Mouse (Mus musculus): ENCODE results near the gene Gm44805. TPM values are rescaled to one million over a fixed set of nuclear protein-coding genes. Genes with fewer than 3 reads are reported as not detected.

Gm44805 gene
- polyA plus RNA-seq, 1 experiment from 2014 or later: not detected

DNA sequence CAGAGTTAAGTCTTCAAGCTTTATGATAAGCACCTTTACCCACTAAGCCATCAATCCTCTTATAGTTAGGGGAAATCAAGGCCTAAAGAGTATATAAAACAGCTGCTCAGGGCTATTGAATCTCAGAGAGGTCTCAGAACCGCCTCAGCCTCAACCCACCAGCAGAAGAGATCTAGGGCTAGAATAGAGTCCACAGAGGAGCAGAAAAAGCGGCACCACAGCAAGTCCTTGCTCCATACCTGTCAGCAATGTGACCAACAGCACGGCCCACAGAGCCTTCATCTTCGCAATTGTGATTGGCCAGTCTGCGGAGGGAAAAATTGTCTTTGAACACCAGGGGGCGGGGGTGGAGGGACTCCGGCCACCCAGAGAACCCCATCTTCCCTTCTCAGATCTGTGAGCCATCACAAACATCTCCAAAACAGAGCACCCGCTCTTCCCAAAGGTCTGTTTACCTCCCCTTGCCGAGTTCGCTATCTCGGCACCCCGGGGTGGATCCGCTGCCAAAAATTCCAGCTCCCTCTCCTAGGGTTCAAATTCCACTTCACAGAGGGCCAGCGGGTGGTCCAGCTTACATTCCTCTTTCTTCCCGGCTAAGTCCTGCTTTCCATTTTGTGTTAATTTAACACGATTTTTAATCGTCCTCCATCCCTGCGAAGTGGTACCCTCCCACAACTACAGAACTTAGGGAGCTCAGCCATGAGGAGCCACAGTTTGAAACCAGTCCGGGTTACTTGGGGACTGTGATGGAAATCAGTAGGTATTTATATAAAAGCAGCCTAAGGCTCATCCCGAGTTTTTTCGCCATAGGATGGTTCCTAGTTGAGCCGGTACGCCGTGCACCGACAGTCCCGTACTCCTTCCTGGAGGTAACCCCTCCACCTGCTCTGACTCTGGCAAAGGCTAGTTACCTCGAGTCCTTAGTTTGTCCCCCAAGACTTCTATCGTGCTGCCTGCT lies 17.0 kb upstream of the Gm44805 start:
- Histone ChIP-seq H3K4me1 (peaks cover 28% of the 10 kb centered on the region), H3K4me3 (peak overlapping the region; percentile 45), H3K27me3 (no peaks in the 10 kb centered on the region), H3K9me3 (peaks cover 7% of the 10 kb centered on the region; the same call in 1 of the 2 replicates), H3K9ac (peak overlapping the region; percentile 72), H3K36me3 (peaks cover 37% of the 10 kb centered on the region), H3K4me2 (peak overlapping the region; percentile 83), H3K27ac (peak overlapping the region; percentile 62)
- ATAC-seq (ENCODE audit: insufficient number of reproducible peaks, insufficient read depth, low FRiP score, low TSS enrichment, low read depth): no peak
- WGBS: 2% methylated on average over 28 of the region's 28 CpGs

DNA sequence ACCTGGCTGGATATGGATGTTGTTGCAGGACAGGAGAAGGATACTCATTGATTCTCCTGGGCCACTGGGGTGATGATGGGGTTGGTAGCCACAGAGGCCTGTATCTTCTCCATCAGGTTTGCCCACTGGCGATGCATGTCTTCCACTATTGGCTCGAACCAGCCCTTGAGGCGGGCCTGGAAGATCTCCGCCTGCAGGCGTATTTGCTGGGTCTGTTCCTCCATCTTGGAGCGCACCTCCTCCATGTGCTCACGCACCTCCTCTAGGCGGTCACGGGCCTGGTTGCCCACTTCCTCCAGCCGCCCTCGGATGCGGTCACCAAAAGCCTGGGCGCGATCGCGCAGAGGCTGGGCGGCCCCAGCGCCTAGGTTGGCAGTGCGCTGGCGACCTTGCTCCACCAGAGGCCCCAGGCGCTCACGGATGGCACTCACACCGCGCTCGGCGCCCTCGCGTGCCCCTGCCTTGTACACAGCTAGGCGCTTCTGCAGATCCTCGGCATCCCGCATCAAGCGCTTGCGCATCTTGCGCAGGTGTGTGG lies 15.2 kb upstream of the Gm44805 start:
- WGBS: 94% methylated on average over 34 of the region's 34 CpGs
- H3K9me3 ChIP-seq: peaks cover 7% of the 10 kb centered on the region; the same call in 1 of the 2 replicates
- no peak overlapping the region for H3K27ac ChIP-seq
- H3K4me3 ChIP-seq: no peak overlapping the region
- peaks cover 20% of the 10 kb centered on the region for H3K36me3 ChIP-seq
- H3K9ac ChIP-seq: no peak overlapping the region
- H3K4me1 ChIP-seq: peaks cover 32% of the 10 kb centered on the region
- ATAC-seq (ENCODE audit: insufficient number of reproducible peaks, insufficient read depth, low FRiP score, low TSS enrichment, low read depth): no peak
- no peaks in the 10 kb centered on the region for H3K27me3 ChIP-seq
- H3K4me2 ChIP-seq: no peak overlapping the region

GRCm38 (mm10) chr7:19695881-19696280 lies 14.7 kb upstream of the Gm44805 start:
- Histone ChIP-seq H3K9me3 (peaks cover 7% of the 10 kb centered on the region; the same call in 1 of the 2 replicates), H3K27ac (no peak overlapping the region), H3K4me3 (no peak overlapping the region), H3K4me1 (peaks cover 30% of the 10 kb centered on the region), H3K27me3 (no peaks in the 10 kb centered on the region), H3K9ac (no peak overlapping the region), H3K4me2 (no peak overlapping the region), H3K36me3 (peaks cover 19% of the 10 kb centered on the region)
- WGBS: 87% methylated on average over 6 of the region's 6 CpGs
- ATAC-seq (ENCODE audit: insufficient number of reproducible peaks, insufficient read depth, low FRiP score, low TSS enrichment, low read depth): no peak

- Histone ChIP-seq H3K27me3 (no peaks in the 10 kb centered on the region), H3K4me1 (peaks cover 26% of the 10 kb centered on the region), H3K4me2 (no peak overlapping the region), H3K27ac (no peak overlapping the region), H3K4me3 (no peak overlapping the region), H3K9me3 (peaks cover 7% of the 10 kb centered on the region; the same call in 1 of the 2 replicates), H3K36me3 (peaks cover 16% of the 10 kb centered on the region), H3K9ac (no peak overlapping the region)
- WGBS: 55% methylated on average over 8 of the region's 8 CpGs
- ATAC-seq (ENCODE audit: insufficient number of reproducible peaks, insufficient read depth, low FRiP score, low TSS enrichment, low read depth): no peak
Observed at GRCm38 (mm10) chr7:19695213-19695594, 14.0 kb upstream of the Gm44805 start.

GRCm38 (mm10) chr7:19694336-19695212 lies 13.4 kb upstream of the Gm44805 start:
- no peak for ATAC-seq (ENCODE audit: insufficient number of reproducible peaks, insufficient read depth, low FRiP score, low TSS enrichment, low read depth)
- no peaks in the 10 kb centered on the region for H3K27me3 ChIP-seq
- no peak overlapping the region for H3K4me3 ChIP-seq
- peaks cover 15% of the 10 kb centered on the region for H3K36me3 ChIP-seq
- H3K4me2 ChIP-seq: no peak overlapping the region
- peaks cover 7% of the 10 kb centered on the region; the same call in 1 of the 2 replicates for H3K9me3 ChIP-seq
- WGBS: 85% methylated on average over 10 of the region's 10 CpGs
- H3K27ac ChIP-seq: no peak overlapping the region
- peaks cover 24% of the 10 kb centered on the region for H3K4me1 ChIP-seq
- H3K9ac ChIP-seq: no peak overlapping the region

DNA sequence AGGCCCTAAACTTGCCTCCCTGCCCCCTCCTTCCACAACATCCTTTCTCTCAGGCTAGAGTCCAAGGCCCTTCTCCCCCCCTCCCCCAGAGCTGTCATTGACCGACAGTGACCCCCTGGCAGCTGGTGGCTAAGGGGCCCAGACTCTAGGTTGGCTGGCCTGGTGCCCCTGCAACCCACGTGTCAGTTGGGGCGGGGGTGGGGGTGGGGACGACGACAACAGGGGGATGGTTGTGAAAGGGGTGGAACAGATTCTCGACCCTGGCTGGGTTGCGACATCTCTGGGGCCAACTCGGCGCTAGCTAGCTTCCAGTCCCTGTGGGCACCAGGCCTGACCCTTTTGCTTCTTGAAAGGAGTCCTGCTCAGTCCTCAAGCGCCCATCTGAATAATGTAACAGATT lies 12.2 kb upstream of the Gm44805 start:
- no peak overlapping the region for H3K4me3 ChIP-seq
- ATAC-seq (ENCODE audit: insufficient number of reproducible peaks, insufficient read depth, low FRiP score, low TSS enrichment, low read depth): no peak
- no peaks in the 10 kb centered on the region for H3K27me3 ChIP-seq
- H3K9me3 ChIP-seq: peaks cover 7% of the 10 kb centered on the region; the same call in 1 of the 2 replicates
- 34% methylated on average over 10 of the region's 10 CpGs for WGBS
- H3K4me2 ChIP-seq: no peak overlapping the region
- peak overlapping the region; percentile 12; the same call in 1 of the 2 replicates for H3K9ac ChIP-seq
- H3K27ac ChIP-seq: no peak overlapping the region
- H3K36me3 ChIP-seq: peaks cover 15% of the 10 kb centered on the region
- peaks cover 12% of the 10 kb centered on the region for H3K4me1 ChIP-seq

DNA sequence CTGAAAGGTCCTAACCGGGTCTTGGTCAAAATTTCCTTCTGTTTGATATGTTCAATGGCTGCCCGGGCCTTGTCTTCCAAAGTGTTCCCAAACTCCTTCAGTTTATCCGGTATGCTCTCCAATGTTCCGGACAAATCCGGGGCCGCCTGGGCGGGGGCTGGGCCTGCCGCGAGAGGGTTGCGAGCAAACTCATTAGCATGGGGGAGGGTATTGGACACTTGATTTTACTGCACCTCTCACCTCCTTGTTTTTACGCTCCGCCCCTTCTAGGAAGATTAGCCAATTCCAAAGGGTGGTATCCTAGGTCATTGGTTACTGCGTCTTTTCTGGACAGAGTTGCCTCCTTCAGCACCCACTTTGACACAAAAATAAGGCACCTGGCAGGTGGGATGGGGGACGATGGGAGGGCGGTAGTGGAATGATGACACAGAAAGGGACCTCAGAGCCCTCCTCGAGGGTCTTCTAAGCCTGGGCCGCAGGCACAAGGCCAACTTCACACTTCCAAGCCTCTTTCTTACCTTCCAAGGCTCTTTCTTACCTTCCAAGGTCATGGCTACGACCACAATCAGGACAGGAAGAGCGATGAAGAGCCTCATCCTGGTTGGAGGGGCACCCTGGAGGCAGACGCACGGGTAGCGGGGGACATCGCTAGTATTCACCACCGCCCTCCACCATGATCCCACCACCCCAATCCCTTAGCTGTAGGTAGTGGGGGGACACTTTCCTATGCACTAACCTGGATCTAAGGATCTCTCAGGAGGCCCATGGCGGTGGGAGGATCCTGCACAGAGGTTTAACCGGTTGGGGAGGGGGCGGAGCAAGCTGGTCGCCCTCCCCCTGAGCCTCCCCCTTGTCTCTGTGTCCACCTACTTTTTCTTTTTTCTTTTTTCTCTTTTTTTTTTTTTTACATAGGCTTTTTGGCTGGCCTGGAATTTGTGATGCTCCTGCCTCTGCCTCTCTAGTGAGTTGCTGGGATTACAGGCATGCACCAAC lies 10.9 kb upstream of the Gm44805 start, which contains the start of gene Apoc1:
Gene Apoc1, minus strand, starts transcription at position 788 of the 993 bp plus-strand sequence.
- peak within 1 kb of the TSS; percentile 12; the same call in 1 of the 2 replicates for H3K9ac ChIP-seq
- no peak within 1 kb of the TSS for H3K4me3 ChIP-seq
- peaks cover 6% of the 10 kb centered on the region for H3K4me1 ChIP-seq
- ATAC-seq (ENCODE audit: insufficient number of reproducible peaks, insufficient read depth, low FRiP score, low TSS enrichment, low read depth): no peak
- H3K27ac ChIP-seq: no peak within 1 kb of the TSS
- no peaks in the 10 kb centered on the region for H3K27me3 ChIP-seq
- WGBS: 47% methylated on average over 28 of the region's 28 CpGs
- no peak within 1 kb of the TSS for H3K4me2 ChIP-seq
- peaks cover 7% of the 10 kb centered on the region; the same call in 1 of the 2 replicates for H3K9me3 ChIP-seq
- H3K36me3 ChIP-seq: peaks cover 13% of the 10 kb centered on the region

DNA sequence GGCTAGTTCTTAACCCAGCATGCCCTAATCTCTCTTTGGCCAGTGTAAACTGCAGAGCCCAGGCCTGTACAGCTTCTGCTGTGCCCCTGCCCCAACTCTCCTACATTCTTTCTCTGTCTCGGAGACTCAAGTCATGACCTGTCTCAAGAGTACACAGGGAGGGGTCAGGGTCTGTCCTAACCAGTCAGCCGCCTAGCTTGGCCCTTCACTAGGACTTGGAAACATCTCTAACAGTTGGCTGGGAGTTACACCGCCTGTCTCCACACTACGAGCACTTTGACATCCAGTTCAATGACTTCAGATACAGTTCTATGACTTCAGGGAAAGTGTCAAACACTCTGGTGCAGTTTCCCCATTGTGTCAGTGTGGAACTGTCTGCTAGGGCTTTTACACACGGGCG lies 10.2 kb upstream of the Gm44805 start:
- 0 out of 2 replicates have a peak, but pooled peaks cover 2% of the 10 kb centered on the region for H3K9me3 ChIP-seq
- no peak overlapping the region for H3K9ac ChIP-seq
- no peak overlapping the region for H3K27ac ChIP-seq
- H3K4me2 ChIP-seq: no peak overlapping the region
- no peaks in the 10 kb centered on the region for H3K27me3 ChIP-seq
- no peak overlapping the region for H3K4me3 ChIP-seq
- WGBS: 78% methylated on average over 6 of the region's 6 CpGs
- H3K4me1 ChIP-seq: peaks cover 6% of the 10 kb centered on the region
- H3K36me3 ChIP-seq: peaks cover 6% of the 10 kb centered on the region
- ATAC-seq (ENCODE audit: insufficient number of reproducible peaks, insufficient read depth, low FRiP score, low TSS enrichment, low read depth): no peak

GRCm38 (mm10) chr7:19690845-19691244 lies 9.6 kb upstream of the Gm44805 start:
- Histone ChIP-seq H3K4me3 (no peak overlapping the region), H3K9ac (no peak overlapping the region), H3K4me1 (peaks cover 6% of the 10 kb centered on the region), H3K36me3 (no peaks in the 10 kb centered on the region), H3K4me2 (no peak overlapping the region), H3K9me3 (no peaks in the 10 kb centered on the region), H3K27ac (no peak overlapping the region), H3K27me3 (no peaks in the 10 kb centered on the region)
- 79% methylated on average over 4 of the region's 4 CpGs for WGBS
- no peak for ATAC-seq (ENCODE audit: insufficient number of reproducible peaks, insufficient read depth, low FRiP score, low TSS enrichment, low read depth)

- Histone ChIP-seq H3K4me3 (no peak overlapping the region), H3K27ac (no peak overlapping the region), H3K4me2 (no peak overlapping the region), H3K27me3 (no peaks in the 10 kb centered on the region), H3K9me3 (no peaks in the 10 kb centered on the region), H3K36me3 (no peaks in the 10 kb centered on the region), H3K9ac (no peak overlapping the region), H3K4me1 (peaks cover 6% of the 10 kb centered on the region)
- ATAC-seq (ENCODE audit: insufficient number of reproducible peaks, insufficient read depth, low FRiP score, low TSS enrichment, low read depth): no peak
- 92% methylated on average over 2 of the region's 2 CpGs for WGBS
Observed at GRCm38 (mm10) chr7:19688611-19689010, 7.4 kb upstream of the Gm44805 start.
